7 mouse cellular contexts compared by ENCODE assay signal in the genomic region with DNA sequence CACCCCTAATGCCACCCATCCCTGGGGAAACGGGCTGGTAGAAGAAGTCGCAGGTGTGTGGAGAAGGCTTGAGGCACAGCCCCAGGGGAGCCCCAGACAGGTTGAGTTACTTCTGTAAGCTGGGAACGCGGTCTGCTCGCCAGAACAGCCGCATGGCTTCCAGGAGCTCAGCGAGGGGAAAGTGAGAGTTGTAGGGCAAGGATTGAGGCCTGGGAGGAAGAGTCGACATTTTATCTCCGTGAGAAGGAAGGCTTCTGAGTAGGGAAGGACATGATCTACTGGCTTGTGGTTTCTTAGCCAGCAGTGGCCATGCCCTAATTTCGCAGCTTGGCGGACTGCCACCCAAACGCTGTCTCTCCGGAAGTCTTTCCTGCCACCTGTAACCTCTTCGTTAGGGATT. TPM values are rescaled to one million over a fixed set of nuclear protein-coding genes. Genes with fewer than 3 reads are reported as not detected.
DNase-seq lines count a peak whose midpoint lies in the region; ATAC-seq and TF ChIP-seq lines count a peak whose summit lies in the region.

No protein-coding gene starts in this region.

- no peak overlapping the region for H3K27ac ChIP-seq in forebrain, postnatal 0 days (ENCODE audit: low read depth, low read length)
- H3K27ac ChIP-seq in limb, embryonic 11.5 days (replicated peaks; ENCODE audit: low read depth, low read length): no peak overlapping the region
- H3K27ac ChIP-seq in neural tube, embryonic 13.5 days (replicated peaks): no peak overlapping the region

- 5% methylated on average over 14 of the region's 14 CpGs for WGBS in forebrain, postnatal 0 days
- 6% methylated on average over 14 of the region's 14 CpGs for WGBS in limb, embryonic 11.5 days
- WGBS in neural tube, embryonic 13.5 days: 4% methylated on average over 14 of the region's 14 CpGs

- H3K4me1 ChIP-seq in forebrain, postnatal 0 days (ENCODE audit: insufficient read depth): peaks cover 7% of the 10 kb centered on the region; the same call in 1 of the 2 replicates
- 0 out of 2 replicates have a peak, but pooled peaks cover 2% of the 10 kb centered on the region for H3K4me1 ChIP-seq in limb, embryonic 11.5 days (ENCODE audit: control insufficient read depth, insufficient read depth, low read length)
- peaks cover 20% of the 10 kb centered on the region for H3K4me1 ChIP-seq in neural tube, embryonic 13.5 days (replicated peaks)

- TF ChIP-seq CTCF in forebrain, postnatal 0 days (IDR thresholded peaks at IDR 0.05; ENCODE audit: low read depth): no peak

- no peaks in the 10 kb centered on the region for H3K36me3 ChIP-seq in forebrain, postnatal 0 days (ENCODE audit: insufficient read depth)
- no peaks in the 10 kb centered on the region for H3K36me3 ChIP-seq in limb, embryonic 11.5 days (ENCODE audit: control insufficient read depth, insufficient read depth, low read length)
- no peaks in the 10 kb centered on the region for H3K36me3 ChIP-seq in neural tube, embryonic 13.5 days

- peak overlapping the region; percentile 92 for H3K4me2 ChIP-seq in forebrain, postnatal 0 days (ENCODE audit: low read depth)
- peak overlapping the region; percentile 96 for H3K4me2 ChIP-seq in limb, embryonic 11.5 days (ENCODE audit: low read depth, severe bottlenecking)
- H3K4me2 ChIP-seq in neural tube, embryonic 13.5 days: peak overlapping the region; percentile 97

- peaks cover 5% of the 10 kb centered on the region for H3K27me3 ChIP-seq in forebrain, postnatal 0 days (ENCODE audit: insufficient read depth, low read length)
- H3K27me3 ChIP-seq in limb, embryonic 11.5 days (ENCODE audit: control insufficient read depth, insufficient read depth, low read length): peaks cover 32% of the 10 kb centered on the region
- H3K27me3 ChIP-seq in neural tube, embryonic 13.5 days: peaks cover 35% of the 10 kb centered on the region

- DNase-seq in ovary, postnatal 36 days (ENCODE audit: low spot score): peak; percentile 9
- no peak for DNase-seq in ovary, postnatal 10 days (ENCODE audit: low spot score)
- peak; percentile 50 for DNase-seq in cerebellum, adult 9-10 months
- peak; percentile 43 for DNase-seq in forebrain, postnatal 0 days
- DNase-seq in limb, embryonic 11.5 days (ENCODE audit: low spot score): peak; percentile 44
- DNase-seq in T-cell, adult 2 months (ENCODE audit: low spot score): no peak

- peak overlapping the region; percentile 67 for H3K4me3 ChIP-seq in forebrain, postnatal 0 days (ENCODE audit: low read depth, low read length)
- no peak overlapping the region; the same call in 1 of the 2 replicates for H3K4me3 ChIP-seq in limb, embryonic 11.5 days (ENCODE audit: low read depth, low read length)
- peak overlapping the region; percentile 63 for H3K4me3 ChIP-seq in neural tube, embryonic 13.5 days

- no peak for ATAC-seq in forebrain, postnatal 0 days
- ATAC-seq in limb, embryonic 11.5 days (ENCODE audit: insufficient number of reproducible peaks, low FRiP score, low TSS enrichment, low read depth): no peak
- ATAC-seq in neural tube, embryonic 13.5 days (ENCODE audit: low read depth): no peak

- H3K9ac ChIP-seq in forebrain, postnatal 0 days: peak overlapping the region; percentile 66; the same call in 1 of the 2 replicates
- H3K9ac ChIP-seq in limb, embryonic 11.5 days (ENCODE audit: low read length): no peak overlapping the region
- H3K9ac ChIP-seq in neural tube, embryonic 13.5 days: peak overlapping the region; percentile 74; the same call in 1 of the 2 replicates

- H3K9me3 ChIP-seq in forebrain, postnatal 0 days (ENCODE audit: low read length): no peaks in the 10 kb centered on the region
- no peaks in the 10 kb centered on the region for H3K9me3 ChIP-seq in limb, embryonic 11.5 days (ENCODE audit: control insufficient read depth, low read length)
- H3K9me3 ChIP-seq in neural tube, embryonic 13.5 days: no peaks in the 10 kb centered on the region

RNA-seq across cellular contexts. Expression of a gene that starts 0.9 kb away (rescaled TPM):
- 122 and 153 TPM in 2 replicates for total RNA-seq in forebrain, postnatal 0 days (2014; rRNA removed)
- polyA plus RNA-seq in forebrain, postnatal 0 days (2015; fragmentation: Nextera tagmentation; extraction: Ambion mirVana): 28.9 and 46.0 TPM in 2 replicates
- 0.67 and 0.89 TPM in 2 replicates for polyA plus RNA-seq in limb, embryonic 11.5 days (2014; fragmentation: Nextera tagmentation; extraction: Ambion mirVana)
- 34.1 and 34.2 TPM in 2 replicates for polyA plus RNA-seq in neural tube, embryonic 13.5 days (2015; fragmentation: Nextera tagmentation; extraction: Ambion mirVana)

Comparison
In these comparisons a context has a peak if more than half of its experiments do, and no peak if none do; other contexts are left out.
1. DNase-seq: peak in ovary, postnatal 36 days (single experiment), cerebellum, adult 9-10 months (single experiment), forebrain, postnatal 0 days (single experiment) and limb, embryonic 11.5 days (single experiment); none in ovary, postnatal 10 days (single experiment) and T-cell, adult 2 months (single experiment).
2. RNA of a gene that starts 0.9 kb away (polyA plus RNA-seq): 28.9 to 46.0 TPM in forebrain, postnatal 0 days and 34.1 to 34.2 TPM in neural tube, embryonic 13.5 days; 0.67 to 0.89 TPM in limb, embryonic 11.5 days; every median in the first group is over 10 times any median in the second.
3. Peak in every context shown above with its lines, with median percentiles within 50 percentile points of each other: H3K4me2 ChIP-seq.